Mouse (Mus musculus) heart, embryonic 11.5 days (tissue): ENCODE results near the gene Bri3. TPM values are rescaled to one million over a fixed set of nuclear protein-coding genes. Genes with fewer than 3 reads are reported as not detected.
A peak's percentile ranks its signal among the peaks of the same experiment; 100 is the strongest.

ENCODE experiments used
- ATAC-seq: fragments of 200-750 bp; cut with Nextera tagmentation; replicated peaks from 2 replicates; pipeline ENCODE4 v1.8.0; 2017; ENCODE audit warnings: moderate library complexity; ENCODE audit not compliant: insufficient number of reproducible peaks, low FRiP score, low TSS enrichment
- H3K27ac ChIP-seq: fragments of 300-500 bp; sonication (generic); 2 replicates; pipeline ENCODE4 v1.5.1; 2014; ENCODE audit warnings: mild to moderate bottlenecking, low read depth, low read length
- H3K27me3 ChIP-seq: fragments of 300-500 bp; sonication (generic); 2 replicates; pipeline ENCODE4 v1.6.1; 2014; ENCODE audit warnings: mild to moderate bottlenecking, low read length, mixed read lengths; ENCODE audit not compliant: control insufficient read depth, insufficient read depth
- H3K36me3 ChIP-seq: fragments of 300-500 bp; sonication (generic); 2 replicates; pipeline ENCODE4 v1.6.1; 2014; ENCODE audit warnings: mild to moderate bottlenecking, low read length, moderate library complexity, mixed read lengths; ENCODE audit not compliant: control insufficient read depth, insufficient read depth
- H3K4me1 ChIP-seq: fragments of 300-500 bp; sonication (generic); 2 replicates; pipeline ENCODE4 v1.6.1; 2014; ENCODE audit warnings: low read length; ENCODE audit not compliant: control insufficient read depth, insufficient read depth
- H3K4me2 ChIP-seq: fragments of 300-500 bp; sonication (generic); 2 replicates; pipeline ENCODE4 v1.6.1; 2014; ENCODE audit warnings: mild to moderate bottlenecking, moderate library complexity
- H3K4me3 ChIP-seq: fragments of 300-500 bp; sonication (generic); 2 replicates; pipeline ENCODE4 v1.5.1; 2014; ENCODE audit warnings: low read depth, low read length
- H3K9ac ChIP-seq: fragments of 300-500 bp; sonication (generic); 2 replicates; pipeline ENCODE4 v1.6.1; 2014; ENCODE audit warnings: mild to moderate bottlenecking, low read depth, low read length, moderate library complexity
- H3K9me3 ChIP-seq: fragments of 300-500 bp; sonication (generic); replicated peaks from 2 replicates; pipeline ENCODE4 v1.6.1; 2016; ENCODE audit warnings: low read length; ENCODE audit not compliant: control insufficient read depth
- WGBS: fragments of 180-500 bp; shearing (Covaris S2); extraction: QIAGEN DNeasy Blood & Tissue Kit; methylation state at CpG from one replicate; pipeline ENCODE4 v1.1.7; 2014; ENCODE audit not compliant: insufficient replicate concordance; 5-methylcytosine and 5-hydroxymethylcytosine counted together
- polyA plus RNA-seq: library from polyadenylated mRNA; unstranded; fragments of >200 nt; fragmentation: Nextera tagmentation; extraction: Ambion mirVana; gene quantifications from 2 replicates; pipeline ENCODE4 v1.2.1, GENCODE M21; 2014

Gene Bri3
- polyA plus RNA-seq, 1 experiment from 2014 or later = 110 TPM

GRCm38 (mm10) chr5:144255632-144256540 is 11.6 kb downstream of the Bri3 start:
- Histone ChIP-seq H3K4me1 (peaks cover 36% of the 10 kb centered on the region), H3K4me3 (peak overlapping the region; percentile 74), H3K4me2 (peak overlapping the region; percentile 66), H3K27me3 (no peaks in the 10 kb centered on the region), H3K27ac (peak overlapping the region; percentile 92), H3K9ac (peak overlapping the region; percentile 79), H3K36me3 (no peaks in the 10 kb centered on the region), H3K9me3 (no peaks in the 10 kb centered on the region)
- under 1% methylated on average over 40 of the region's 40 CpGs for WGBS
- ATAC-seq = peak; percentile 49

DNA sequence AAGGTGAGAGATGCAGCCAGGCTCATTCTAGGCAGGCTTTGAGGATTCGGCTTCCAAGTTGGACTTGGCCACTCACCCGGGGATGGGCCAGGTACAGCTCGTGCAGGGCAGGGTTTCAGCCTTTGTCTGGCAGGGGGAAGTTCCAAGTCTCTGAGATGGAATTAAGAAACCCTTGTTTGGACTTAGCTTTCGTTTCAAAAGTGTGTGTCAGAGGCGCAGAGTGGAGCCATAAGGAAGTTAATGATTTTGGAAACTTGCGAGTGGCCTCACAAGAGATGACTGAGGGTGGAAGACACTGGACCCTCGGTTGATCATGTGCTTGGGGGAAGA is 12.3 kb downstream of the Bri3 start:
- peak overlapping the region; percentile 74 for H3K4me3 ChIP-seq
- H3K36me3 ChIP-seq = no peaks in the 10 kb centered on the region
- no peaks in the 10 kb centered on the region for H3K27me3 ChIP-seq
- H3K9ac ChIP-seq = peak overlapping the region; percentile 79
- peak overlapping the region; percentile 66 for H3K4me2 ChIP-seq
- peaks cover 40% of the 10 kb centered on the region for H3K4me1 ChIP-seq
- H3K9me3 ChIP-seq = no peaks in the 10 kb centered on the region
- H3K27ac ChIP-seq = peak overlapping the region; percentile 92
- WGBS = 20% methylated on average over 7 of the region's 7 CpGs
- ATAC-seq = no peak

DNA sequence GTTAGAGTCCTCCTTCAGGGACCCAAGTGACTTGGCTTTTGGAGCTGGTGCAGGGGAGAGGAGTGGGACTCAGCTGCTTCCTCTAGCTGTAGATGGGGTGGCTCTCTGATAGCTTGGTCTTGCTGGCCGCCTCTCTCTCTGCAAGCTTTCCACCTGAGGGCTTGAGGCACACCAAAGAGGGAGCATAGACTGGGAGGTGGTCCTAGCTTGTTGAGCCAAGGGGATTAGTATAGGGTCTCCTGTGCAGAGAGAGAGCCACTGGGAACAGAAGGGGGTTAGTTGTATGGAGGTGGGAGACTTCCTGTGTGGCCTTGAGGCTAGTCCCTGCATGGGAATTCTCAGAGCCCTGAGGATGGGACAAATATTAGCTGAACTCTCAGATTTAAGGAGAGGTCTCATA is 12.7 kb downstream of the Bri3 start:
- peak overlapping the region; percentile 66 for H3K4me2 ChIP-seq
- WGBS = 42% methylated on average over 1 of the region's 1 CpGs
- peak overlapping the region; percentile 79 for H3K9ac ChIP-seq
- H3K36me3 ChIP-seq = no peaks in the 10 kb centered on the region
- peak overlapping the region; percentile 92 for H3K27ac ChIP-seq
- no peaks in the 10 kb centered on the region for H3K27me3 ChIP-seq
- ATAC-seq = no peak
- no peaks in the 10 kb centered on the region for H3K9me3 ChIP-seq
- H3K4me1 ChIP-seq = peaks cover 44% of the 10 kb centered on the region
- peak overlapping the region; percentile 74 for H3K4me3 ChIP-seq

- peak overlapping the region; percentile 66 for H3K4me2 ChIP-seq
- peak overlapping the region; percentile 79 for H3K9ac ChIP-seq
- peaks cover 49% of the 10 kb centered on the region for H3K4me1 ChIP-seq
- H3K27me3 ChIP-seq = no peaks in the 10 kb centered on the region
- ATAC-seq = no peak
- WGBS = 65% methylated on average over 3 of the region's 3 CpGs
- no peaks in the 10 kb centered on the region for H3K9me3 ChIP-seq
- H3K36me3 ChIP-seq = no peaks in the 10 kb centered on the region
- peak overlapping the region; percentile 70 for H3K27ac ChIP-seq
- peak overlapping the region; percentile 74 for H3K4me3 ChIP-seq
Observed at GRCm38 (mm10) chr5:144257451-144258110, 13.3 kb downstream of the Bri3 start.

DNA sequence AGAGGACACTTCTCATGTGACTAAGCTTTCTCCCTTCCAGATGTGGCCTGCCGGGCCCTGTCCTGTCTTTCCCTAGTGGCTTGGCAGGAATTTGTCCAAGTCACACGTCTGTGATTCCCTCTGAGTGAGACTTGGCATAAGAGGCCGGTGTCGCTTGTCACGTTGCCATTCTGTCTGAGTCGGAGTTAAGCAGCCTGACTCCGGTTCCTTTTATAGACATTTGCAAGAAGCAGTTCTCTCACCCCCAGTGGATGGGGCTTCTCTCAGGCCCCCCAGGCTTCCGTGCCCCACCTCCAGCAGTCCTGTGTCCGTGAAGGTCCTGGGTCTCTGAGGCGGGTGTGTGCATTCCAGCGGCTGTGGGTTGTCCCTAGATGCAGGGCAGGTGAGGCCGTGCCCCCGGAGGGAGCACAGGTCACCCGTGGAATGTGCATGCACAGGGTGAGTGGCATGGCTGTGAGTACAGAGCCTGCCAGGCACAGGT is 13.9 kb downstream of the Bri3 start:
- peak overlapping the region; percentile 70 for H3K27ac ChIP-seq
- H3K4me2 ChIP-seq = peak overlapping the region; percentile 66
- H3K4me3 ChIP-seq = peak overlapping the region; percentile 74
- peak overlapping the region; percentile 79 for H3K9ac ChIP-seq
- no peaks in the 10 kb centered on the region for H3K9me3 ChIP-seq
- no peaks in the 10 kb centered on the region for H3K27me3 ChIP-seq
- H3K4me1 ChIP-seq = peaks cover 53% of the 10 kb centered on the region
- no peak for ATAC-seq
- H3K36me3 ChIP-seq = no peaks in the 10 kb centered on the region
- WGBS = 27% methylated on average over 14 of the region's 14 CpGs

GRCm38 (mm10) chr5:144258687-144259086 is 14.4 kb downstream of the Bri3 start:
- no peaks in the 10 kb centered on the region for H3K36me3 ChIP-seq
- H3K4me3 ChIP-seq = peak overlapping the region; percentile 74
- peak overlapping the region; percentile 79; the same call in 1 of the 2 replicates for H3K9ac ChIP-seq
- WGBS = 9% methylated on average over 2 of the region's 2 CpGs
- H3K4me1 ChIP-seq = peaks cover 58% of the 10 kb centered on the region
- H3K4me2 ChIP-seq = peak overlapping the region; percentile 66
- ATAC-seq = no peak
- H3K9me3 ChIP-seq = no peaks in the 10 kb centered on the region
- peak overlapping the region; percentile 70 for H3K27ac ChIP-seq
- no peaks in the 10 kb centered on the region for H3K27me3 ChIP-seq

DNA sequence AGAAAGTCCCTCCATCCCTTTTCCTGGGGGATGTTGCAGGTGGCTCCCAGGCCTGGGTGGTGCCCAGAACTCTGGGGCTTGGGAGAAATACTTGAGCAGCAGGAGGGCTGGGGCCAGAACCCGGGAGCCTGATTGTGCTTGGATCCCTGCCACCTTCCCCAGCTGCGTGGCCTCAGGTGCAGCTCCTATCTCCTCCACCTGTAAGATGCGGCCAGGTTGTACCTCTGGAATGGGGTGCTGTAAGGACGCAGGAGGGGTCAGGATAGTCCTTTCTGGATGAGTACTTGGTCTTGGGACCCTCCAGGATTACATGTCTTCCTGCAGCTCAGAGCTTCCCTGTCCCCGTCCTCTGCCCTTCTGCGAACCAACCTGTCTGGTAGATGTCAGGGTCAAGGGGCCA is 15.0 kb downstream of the Bri3 start:
- H3K36me3 ChIP-seq = no peaks in the 10 kb centered on the region
- no peak overlapping the region for H3K4me3 ChIP-seq
- WGBS = 71% methylated on average over 6 of the region's 6 CpGs
- no peak overlapping the region for H3K27ac ChIP-seq
- peak overlapping the region; percentile 3; the same call in 1 of the 2 replicates for H3K4me2 ChIP-seq
- H3K27me3 ChIP-seq = no peaks in the 10 kb centered on the region
- no peak for ATAC-seq
- no peak overlapping the region for H3K9ac ChIP-seq
- H3K4me1 ChIP-seq = peaks cover 57% of the 10 kb centered on the region
- H3K9me3 ChIP-seq = no peaks in the 10 kb centered on the region

DNA sequence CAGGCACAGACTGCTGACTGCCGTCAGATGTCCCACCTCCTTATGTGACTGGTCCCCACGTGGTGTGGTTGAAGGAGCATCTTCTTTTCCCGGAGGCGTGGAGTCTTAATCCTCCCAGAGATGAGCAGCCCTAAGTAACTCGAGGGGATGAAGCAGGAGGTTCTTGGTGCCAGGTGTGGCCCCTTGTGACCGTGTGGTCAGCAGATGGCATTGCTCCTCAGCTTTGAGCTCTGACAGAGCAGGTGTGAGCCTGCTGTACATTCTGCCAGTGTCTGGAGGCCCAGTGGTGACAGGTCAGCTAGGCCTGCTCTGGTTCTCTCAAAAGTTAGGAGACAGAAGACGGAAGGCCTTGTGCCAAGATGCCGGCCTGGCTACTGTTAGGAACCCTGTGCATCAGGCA is 16.2 kb downstream of the Bri3 start:
- no peaks in the 10 kb centered on the region for H3K27me3 ChIP-seq
- no peak overlapping the region for H3K4me2 ChIP-seq
- WGBS = 76% methylated on average over 8 of the region's 8 CpGs
- H3K4me1 ChIP-seq = peaks cover 53% of the 10 kb centered on the region
- no peak overlapping the region for H3K4me3 ChIP-seq
- H3K27ac ChIP-seq = no peak overlapping the region
- H3K9ac ChIP-seq = no peak overlapping the region; the same call in 1 of the 2 replicates
- ATAC-seq = no peak
- no peaks in the 10 kb centered on the region for H3K9me3 ChIP-seq
- H3K36me3 ChIP-seq = peaks cover 6% of the 10 kb centered on the region; the same call in 1 of the 2 replicates
